Mouse (Mus musculus) liver, adult 2 months (tissue): ENCODE data around the gene Arhgap32. TPM values are rescaled to one million over a fixed set of nuclear protein-coding genes. Genes with fewer than 3 reads are reported as not detected.
A peak's percentile ranks its signal among the peaks of the same experiment; 100 is the strongest.

Experiments used
- DNase-seq: peaks from one replicate; pipeline ENCODE4 v3.0.0-alpha.2; 2011; ENCODE audit warnings: low read depth, low spot score; ENCODE audit errors: extremely low read depth
- H3K27ac ChIP-seq: fragments of 200-500 bp; replicated peaks from 2 replicates; pipeline ENCODE4 v1.5.1; 2012; ENCODE audit warnings: low read depth, mild to moderate bottlenecking, control low read depth, inconsistent platforms, low read length; ENCODE audit not compliant: insufficient read depth
- H3K27me3 ChIP-seq: fragments of 200-500 bp; 2 replicates; pipeline ENCODE4 v1.6.1; 2012; ENCODE audit warnings: mild to moderate bottlenecking, moderate library complexity, low read length, inconsistent platforms; ENCODE audit not compliant: control insufficient read depth, insufficient read depth
- H3K36me3 ChIP-seq: fragments of 200-500 bp; 2 replicates; pipeline ENCODE4 v1.6.1; 2012; ENCODE audit warnings: low read length, inconsistent platforms; ENCODE audit not compliant: control insufficient read depth, insufficient read depth
- H3K4me1 ChIP-seq: fragments of 200-500 bp; 2 replicates; pipeline ENCODE4 v1.6.1; 2011; ENCODE audit warnings: low read length; ENCODE audit not compliant: control insufficient read depth, insufficient read depth
- H3K4me3 ChIP-seq: fragments of 200-500 bp; 2 replicates; pipeline ENCODE4 v1.5.1; 2011; ENCODE audit warnings: low read depth, mild to moderate bottlenecking, control low read depth, low read length, moderate library complexity; ENCODE audit not compliant: insufficient read depth
- H3K79me2 ChIP-seq: fragments of 200-500 bp; 2 replicates; pipeline ENCODE4 v1.6.1; 2012; ENCODE audit warnings: inconsistent platforms, mild to moderate bottlenecking, low read length, moderate library complexity; ENCODE audit not compliant: control insufficient read depth, insufficient read depth
- H3K9ac ChIP-seq: fragments of 200-500 bp; 2 replicates; pipeline ENCODE4 v1.6.1; 2012; ENCODE audit warnings: low read depth, mild to moderate bottlenecking, control low read depth, inconsistent platforms, low read length
- CTCF ChIP-seq: fragments of 200-500 bp; IDR thresholded peaks from 2 replicates; pipeline ENCODE4 v1.5.1; 2011; ENCODE audit warnings: low read depth, low read length, control low read depth
- POLR2A ChIP-seq: fragments of 200-500 bp; IDR thresholded peaks from 2 replicates; pipeline ENCODE4 v1.6.1; 2011; ENCODE audit warnings: low read length, control low read depth; ENCODE audit not compliant: insufficient read depth; ENCODE audit errors: extremely low read depth
- WGBS: fragments of 180-500 bp; shearing (Covaris S2); methylation state at CpG from one replicate; pipeline ENCODE4 v1.1.7; 2018; 5-methylcytosine and 5-hydroxymethylcytosine counted together
- polyA plus RNA-seq: library from polyadenylated mRNA; depleted of rRNA; stranded (reverse); fragments of >200 nt; gene quantifications from 2 replicates; pipeline ENCODE4 v1.2.3, GENCODE M21; 2012
- total RNA-seq: library from RNA; depleted of rRNA; stranded (reverse); fragments of >200 nt; gene quantifications from 2 replicates; pipeline ENCODE4 v1.2.3, GENCODE M21; 2014

Gene Arhgap32
- total and polyA plus RNA-seq, 2 experiments = 0.98 to 3.4 TPM

- Histone ChIP-seq H3K4me1 (peaks cover 11% of the 10 kb centered on the region; the same call in 1 of the 2 replicates), H3K36me3 (peaks cover 6% of the 10 kb centered on the region; the same call in 1 of the 2 replicates), H3K27ac (no peak overlapping the region), H3K4me3 (no peak overlapping the region), H3K9ac (no peak overlapping the region), H3K27me3 (no peaks in the 10 kb centered on the region), H3K79me2 (peaks cover 4% of the 10 kb centered on the region; the same call in 1 of the 2 replicates)
- no peak for DNase-seq
- 93% methylated on average over 10 of the region's 10 CpGs for WGBS
- no peak for TF ChIP-seq POLR2A
- TF ChIP-seq CTCF = no peak
Measured at GRCm38 (mm10) chr9:32239427-32239826, 123.5 kb downstream of the Arhgap32 start.

GRCm38 (mm10) chr9:32240449-32240848 is 124.5 kb downstream of the Arhgap32 start:
- H3K4me1 ChIP-seq = peaks cover 18% of the 10 kb centered on the region; the same call in 1 of the 2 replicates
- H3K79me2 ChIP-seq = peaks cover 4% of the 10 kb centered on the region; the same call in 1 of the 2 replicates
- TF ChIP-seq POLR2A = no peak
- no peaks in the 10 kb centered on the region for H3K27me3 ChIP-seq
- H3K9ac ChIP-seq = no peak overlapping the region
- no peak overlapping the region for H3K27ac ChIP-seq
- H3K4me3 ChIP-seq = no peak overlapping the region
- 93% methylated on average over 5 of the region's 5 CpGs for WGBS
- peaks cover 6% of the 10 kb centered on the region; the same call in 1 of the 2 replicates for H3K36me3 ChIP-seq
- no peak for DNase-seq

- Histone ChIP-seq H3K4me1 (peaks cover 18% of the 10 kb centered on the region; the same call in 1 of the 2 replicates), H3K79me2 (peaks cover 4% of the 10 kb centered on the region; the same call in 1 of the 2 replicates), H3K27ac (no peak overlapping the region), H3K4me3 (no peak overlapping the region), H3K36me3 (peaks cover 10% of the 10 kb centered on the region), H3K27me3 (no peaks in the 10 kb centered on the region), H3K9ac (no peak overlapping the region)
- TF ChIP-seq POLR2A (no peak), CTCF (no peak)
- 91% methylated on average over 9 of the region's 9 CpGs for WGBS
- no peak for DNase-seq
Measured at GRCm38 (mm10) chr9:32241637-32242199, 125.8 kb downstream of the Arhgap32 start.

GRCm38 (mm10) chr9:32242921-32243617 is 127.1 kb downstream of the Arhgap32 start:
- Histone ChIP-seq H3K27me3 (no peaks in the 10 kb centered on the region), H3K9ac (no peak overlapping the region), H3K27ac (no peak overlapping the region; the same call in 1 of the 2 replicates), H3K36me3 (peaks cover 18% of the 10 kb centered on the region), H3K79me2 (peaks cover 4% of the 10 kb centered on the region; the same call in 1 of the 2 replicates), H3K4me1 (peaks cover 18% of the 10 kb centered on the region; the same call in 1 of the 2 replicates), H3K4me3 (no peak overlapping the region)
- peak; percentile 95 for DNase-seq
- no peak for TF ChIP-seq CTCF
- TF ChIP-seq POLR2A = no peak
- 27% methylated on average over 2 of the region's 2 CpGs for WGBS

- H3K27me3 ChIP-seq = no peaks in the 10 kb centered on the region
- H3K4me1 ChIP-seq = peaks cover 18% of the 10 kb centered on the region; the same call in 1 of the 2 replicates
- H3K9ac ChIP-seq = no peak overlapping the region
- no peak overlapping the region for H3K27ac ChIP-seq
- H3K36me3 ChIP-seq = peaks cover 18% of the 10 kb centered on the region
- no peak overlapping the region for H3K4me3 ChIP-seq
- H3K79me2 ChIP-seq = no peaks in the 10 kb centered on the region
- peak; percentile 84 for DNase-seq
- TF ChIP-seq POLR2A = no peak
- TF ChIP-seq CTCF = no peak
- WGBS = 36% methylated on average over 3 of the region's 3 CpGs
Measured at GRCm38 (mm10) chr9:32245237-32245636, 129.3 kb downstream of the Arhgap32 start.
